22 mouse cellular contexts compared by ENCODE assay signal in genomic region chr11:31795084-31795483, GRCm38 (mm10).
DNase-seq lines count a peak whose midpoint lies in the region; ATAC-seq and TF ChIP-seq lines count a peak whose summit lies in the region.
"Had no signal": no experiment of that assay in that cellular context is flagged by ENCODE, and none has a peak within 500 bp of the region (broad histone marks: within the 10 kb centered on the region; RNA-seq: fewer than 3 reads in every experiment).

No protein-coding gene starts in this region.

- H3K4me1 ChIP-seq in cerebellum, adult 2 months (ENCODE audit: control insufficient read depth, insufficient read depth, low read length) = peaks cover 18% of the 10 kb centered on the region
- H3K4me1 ChIP-seq in lung, embryonic 14.5 days (ENCODE audit: insufficient read depth) = no peaks in the 10 kb centered on the region
- H3K4me1 ChIP-seq: forebrain, embryonic 13.5 days had no signal

- no peak for DNase-seq in cerebellum, adult 2 months
- DNase-seq in cerebellum, adult 8-10 months = no peak
- peak; percentile 29 for DNase-seq in lung, embryonic 14.5 days
- DNase-seq in lung, postnatal 14 days = no peak
- peak; percentile 38 for DNase-seq in lung, postnatal 36 days
- no peak for DNase-seq in lung, postnatal 4 days
- DNase-seq in left cerebral cortex, adult 11 months (ENCODE audit: low spot score) = no peak
- DNase-seq: adrenal gland, adult 8-10 months; adrenal gland, postnatal 25 days; cerebellum, postnatal 14 days; gastrocnemius, postnatal 14 days; heart, adult 2 months; heart, postnatal 14 days; heart, postnatal 4 days had no signal

- no peak for TF ChIP-seq POLR2A in cerebellum, adult 2 months (IDR thresholded peaks at IDR 0.05; ENCODE audit: borderline replicate concordance, insufficient read depth, low read length)

- H3K27me3 ChIP-seq in cerebellum, adult 2 months (ENCODE audit: control insufficient read depth, insufficient read depth, low read length) = no peaks in the 10 kb centered on the region
- no peaks in the 10 kb centered on the region for H3K27me3 ChIP-seq in lung, embryonic 14.5 days (ENCODE audit: insufficient read depth, low read length)
- H3K27me3 ChIP-seq: forebrain, embryonic 13.5 days; heart, embryonic 13.5 days had no signal

- H3K27ac ChIP-seq in cerebellum, adult 2 months (ENCODE audit: insufficient read depth, low read length) = peak overlapping the region; percentile 35; the same call in 1 of the 2 replicates
- no peak overlapping the region for H3K27ac ChIP-seq in lung, embryonic 14.5 days (ENCODE audit: low read depth)
- H3K27ac ChIP-seq: forebrain, embryonic 13.5 days; hindbrain, embryonic 14.5 days; hindbrain, postnatal 0 days had no signal

- no peak overlapping the region for H3K4me2 ChIP-seq in lung, embryonic 14.5 days
- H3K4me2 ChIP-seq: forebrain, embryonic 13.5 days; heart, embryonic 13.5 days; hindbrain, embryonic 14.5 days had no signal

- 90% methylated on average over 8 of the region's 8 CpGs for WGBS in cerebellum, adult 2 months
- WGBS in lung, embryonic 14.5 days = 59% methylated on average over 8 of the region's 8 CpGs

- H3K4me3 ChIP-seq in cerebellum, adult 2 months (replicated peaks; ENCODE audit: insufficient read depth, low read depth, low read length) = no peak overlapping the region
- H3K4me3 ChIP-seq in lung, embryonic 14.5 days (ENCODE audit: low read depth, low read length) = no peak overlapping the region
- H3K4me3 ChIP-seq: forebrain, embryonic 10.5 days; forebrain, embryonic 13.5 days; heart, adult 2 months; heart, embryonic 10.5 days; heart, embryonic 13.5 days had no signal

- no peaks in the 10 kb centered on the region for H3K36me3 ChIP-seq in lung, embryonic 14.5 days (ENCODE audit: insufficient read depth)
- H3K36me3 ChIP-seq: forebrain, embryonic 10.5 days; heart, embryonic 10.5 days; heart, embryonic 13.5 days had no signal

- ATAC-seq in lung, embryonic 14.5 days (ENCODE audit: insufficient read depth) = no peak
- ATAC-seq: activated CD4-positive, CD25-positive, alpha-beta regulatory T cell, adult 4 months; forebrain, embryonic 13.5 days; forebrain, embryonic 16.5 days; hindbrain, postnatal 0 days had no signal

- H3K9me3 ChIP-seq in lung, embryonic 14.5 days (ENCODE audit: low read depth, low read length) = no peaks in the 10 kb centered on the region
- H3K9me3 ChIP-seq: forebrain, embryonic 13.5 days; heart, embryonic 10.5 days had no signal

- no peak for TF ChIP-seq CTCF in cerebellum, adult 2 months (IDR thresholded peaks at IDR 0.05; ENCODE audit: borderline replicate concordance, insufficient read depth, low read depth, low read length)
- no peak for TF ChIP-seq CTCF in lung, embryonic 14.5 days (IDR thresholded peaks at IDR 0.05; ENCODE audit: low read depth)

- no peak overlapping the region for H3K9ac ChIP-seq in lung, embryonic 14.5 days
- H3K9ac ChIP-seq: forebrain, embryonic 13.5 days; heart, embryonic 13.5 days; hindbrain, embryonic 14.5 days had no signal

Comparison
In these comparisons a context has a peak if more than half of its experiments do, and no peak if none do; other contexts are left out.
1. DNase-seq: peak in lung, embryonic 14.5 days (single experiment) and lung, postnatal 36 days (single experiment); none in cerebellum, adult 2 months (0 of 2), cerebellum, adult 8-10 months (single experiment), lung, postnatal 14 days (single experiment), lung, postnatal 4 days (0 of 2) and left cerebral cortex, adult 11 months (single experiment).